Mouse (Mus musculus): ENCODE results near the gene Olfr398. TPM values are rescaled to one million over a fixed set of nuclear protein-coding genes. Genes with fewer than 3 reads are reported as not detected.

The Olfr398 gene
- total RNA-seq (2022) = not detected

DNA sequence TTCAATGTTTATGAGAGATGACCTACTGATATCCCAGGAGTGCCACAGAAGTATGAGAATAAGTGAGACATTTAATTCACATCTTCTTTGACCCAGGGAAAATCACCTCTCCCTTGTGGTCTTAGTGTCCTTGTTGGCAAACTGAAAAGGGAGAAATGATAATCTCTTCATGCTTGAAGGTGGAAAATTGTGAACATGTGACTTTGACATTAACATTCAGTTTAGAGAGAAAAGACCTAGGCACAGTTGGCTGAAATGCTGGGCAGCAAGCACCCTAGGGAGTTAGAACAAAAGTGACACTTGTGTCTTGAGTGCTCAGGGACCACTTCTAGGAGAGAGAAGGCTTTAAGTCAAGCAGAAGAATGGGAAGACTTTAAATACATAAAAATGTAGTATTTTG is at the start of gene Olfr398:
Gene Olfr398 (minus strand): TSS at position 101 of the 400 bp plus-strand sequence.
- no peak for DNase-seq (ENCODE audit: low spot score)

DNA sequence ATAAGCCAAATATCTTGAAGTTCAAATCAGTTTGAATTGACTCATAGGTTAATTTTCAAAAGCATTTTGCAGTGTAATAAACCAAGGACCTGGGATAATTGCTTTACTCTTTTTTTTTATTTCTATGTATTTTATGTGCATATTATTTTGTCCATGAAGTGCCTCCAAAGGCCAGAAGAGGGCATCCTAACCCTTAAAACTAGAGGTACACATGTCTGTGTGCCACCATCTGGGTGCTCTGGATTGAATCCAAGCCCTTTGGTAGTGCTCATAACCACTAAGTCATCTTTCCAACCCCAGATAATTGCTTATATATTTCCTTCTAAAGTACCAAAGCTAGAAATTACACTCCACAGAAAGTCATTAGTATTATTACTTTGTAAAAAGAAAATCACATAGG is 2.9 kb upstream of the Olfr398 start:
- DNase-seq (ENCODE audit: low spot score) = no peak

DNA sequence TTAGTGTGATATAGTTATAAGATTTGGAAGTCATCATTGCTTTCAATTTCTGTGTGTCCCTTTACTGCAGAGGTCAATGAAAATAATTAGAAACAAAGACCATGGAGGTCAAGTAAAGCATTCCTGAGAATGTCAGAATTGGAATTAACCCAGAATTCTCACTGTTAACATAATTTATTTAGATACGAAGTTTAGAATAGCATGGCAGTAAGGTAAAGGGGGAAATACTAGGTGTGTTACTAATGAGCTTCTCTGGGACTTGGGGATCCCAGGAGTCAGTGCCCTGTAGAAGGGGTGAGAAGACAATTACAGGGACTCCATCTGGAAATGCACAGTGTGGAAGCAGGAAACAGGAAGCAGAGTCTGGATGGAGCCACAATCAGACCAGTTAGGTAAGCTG is 29.7 kb downstream of the Olfr398 start, which contains the start of gene Olfr397:
Gene Olfr397 (plus strand): TSS at position 301 of the 400 bp plus-strand sequence.
- no peak for DNase-seq (ENCODE audit: low spot score)

DNA sequence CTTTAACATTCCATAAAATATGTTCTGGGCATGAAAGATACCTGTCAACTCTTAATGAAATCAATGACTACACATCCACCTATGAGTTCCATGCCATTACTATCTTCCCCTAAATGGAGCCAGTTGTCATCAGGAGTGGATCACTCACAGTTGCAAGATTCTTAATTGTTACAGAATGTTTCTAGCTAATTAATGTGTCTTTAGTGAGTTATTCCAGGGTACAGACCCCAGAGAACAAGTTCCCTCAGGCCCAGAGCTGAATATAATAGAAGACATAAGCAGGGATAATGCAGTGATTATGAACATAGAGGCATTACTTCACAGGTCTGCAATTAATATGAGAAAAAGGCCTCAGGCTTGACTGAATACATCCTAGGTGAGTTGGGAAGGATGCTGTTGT is 53.8 kb downstream of the Olfr398 start, which contains the start of gene Olfr23:
Gene Olfr23 (plus strand): TSS at position 301 of the 400 bp plus-strand sequence.
- DNase-seq (ENCODE audit: low spot score) = no peak

Other genes with a start within 250 kb of the Olfr398 start
- not detected for gene Olfr389, start 209.7 kb downstream of the Olfr398 start, total RNA-seq (2022)
- gene Olfr390, start 207.4 kb downstream of the Olfr398 start, total RNA-seq (2022) = not detected
- gene Olfr391-ps, start 187.4 kb downstream of the Olfr398 start, total RNA-seq (2022) = not detected
- not detected for gene Olfr392, start 173.4 kb downstream of the Olfr398 start, total RNA-seq (2022)
- gene Olfr393, start 139.0 kb downstream of the Olfr398 start, total RNA-seq (2022) = not detected
- gene Olfr394, start 99.6 kb downstream of the Olfr398 start, total RNA-seq (2022) = not detected
- not detected for gene Olfr395, start 81.1 kb downstream of the Olfr398 start, total RNA-seq (2022)
- not detected for gene Olfr23, start 53.7 kb downstream of the Olfr398 start, total RNA-seq (2022)
- gene Olfr397, start 29.6 kb downstream of the Olfr398 start, total RNA-seq (2022) = not detected
- not detected for gene Olfr139, start 66.1 kb upstream of the Olfr398 start, total RNA-seq (2022)
- not detected for gene Olfr399, start 66.2 kb upstream of the Olfr398 start, total RNA-seq (2022)
- gene Zfp616, start 79.5 kb upstream of the Olfr398 start, total RNA-seq (2022) = not detected
- gene Olfr401, start 123.3 kb upstream of the Olfr398 start, total RNA-seq (2022) = not detected
- gene Olfr402, start 163.1 kb upstream of the Olfr398 start, total RNA-seq (2022) = not detected
- gene Olfr403, start 195.8 kb upstream of the Olfr398 start, total RNA-seq (2022) = not detected
- gene Olfr43, start 221.0 kb upstream of the Olfr398 start, total RNA-seq (2022) = not detected

All from heart, adult 8-10 months (tissue).